Mouse (Mus musculus) embryonic facial prominence, embryonic 10.5 days (tissue): ENCODE results near the gene 2300009A05Rik. TPM values are rescaled to one million over a fixed set of nuclear protein-coding genes. Genes with fewer than 3 reads are reported as not detected.
A peak's percentile ranks its signal among the peaks of the same experiment; 100 is the strongest.

ENCODE experiments used
- DNase-seq: peaks from one replicate; pipeline ENCODE4 v3.0.0-alpha.2; 2017; ENCODE audit warnings: low spot score
- H3K27ac ChIP-seq: fragments of 300-500 bp; sonication (generic); replicated peaks from 2 replicates; pipeline ENCODE4 v1.5.1; 2016; ENCODE audit warnings: mild to moderate bottlenecking
- H3K27me3 ChIP-seq: fragments of 300-500 bp; sonication (generic); replicated peaks from 2 replicates; pipeline ENCODE4 v1.6.1; 2016; ENCODE audit warnings: low read depth, mild to moderate bottlenecking; ENCODE audit not compliant: poor library complexity, severe bottlenecking
- H3K36me3 ChIP-seq: fragments of 300-500 bp; sonication (generic); replicated peaks from 2 replicates; pipeline ENCODE4 v1.6.1; 2016; ENCODE audit warnings: mild to moderate bottlenecking, moderate library complexity
- H3K4me1 ChIP-seq: fragments of 300-500 bp; sonication (generic); 2 replicates; pipeline ENCODE4 v1.6.1; 2016
- H3K4me3 ChIP-seq: fragments of 300-500 bp; sonication (generic); 2 replicates; pipeline ENCODE4 v1.5.1; 2016; ENCODE audit warnings: mild to moderate bottlenecking, moderate library complexity
- H3K9me3 ChIP-seq: fragments of 300-500 bp; sonication (generic); 2 replicates; pipeline ENCODE4 v1.6.1; 2016; ENCODE audit warnings: mild to moderate bottlenecking
- WGBS: fragments of 180-500 bp; shearing (Covaris S2); methylation state at CpG from one replicate; pipeline ENCODE4 v1.1.7; 2016; 5-methylcytosine and 5-hydroxymethylcytosine counted together
- polyA plus RNA-seq: library from polyadenylated mRNA; unstranded; fragments of >200 nt; fragmentation: Nextera tagmentation; extraction: Ambion mirVana; gene quantifications from 2 replicates; pipeline ENCODE4 v1.2.1, GENCODE M21; 2016

Gene 2300009A05Rik
- 37.8 and 38.3 TPM in 2 replicates for polyA plus RNA-seq

- no peaks in the 10 kb centered on the region for H3K9me3 ChIP-seq
- DNase-seq, result peak; percentile 94
- peak within 1 kb of the TSS; percentile 75 for H3K4me3 ChIP-seq
- no peaks in the 10 kb centered on the region for H3K27me3 ChIP-seq
- peak within 1 kb of the TSS; percentile 92 for H3K27ac ChIP-seq
- under 1% methylated on average over 74 of the region's 74 CpGs for WGBS
- H3K36me3 ChIP-seq, result no peaks in the 10 kb centered on the region
- H3K4me1 ChIP-seq, result peaks cover 26% of the 10 kb centered on the region
Observed at GRCm38 (mm10) chr9:63398611-63399462, at the start of gene 2300009A05Rik. Gene 2300009A05Rik (minus strand): TSS chr9:63399246.

- no peak for DNase-seq
- Histone ChIP-seq H3K36me3 (no peaks in the 10 kb centered on the region), H3K4me1 (peaks cover 4% of the 10 kb centered on the region), H3K9me3 (no peaks in the 10 kb centered on the region), H3K27ac (no peak overlapping the region), H3K4me3 (no peak overlapping the region), H3K27me3 (no peaks in the 10 kb centered on the region)
- 76% methylated on average over 6 of the region's 6 CpGs for WGBS
Observed at GRCm38 (mm10) chr9:63443695-63444094, 44.6 kb upstream of the 2300009A05Rik start.

DNA sequence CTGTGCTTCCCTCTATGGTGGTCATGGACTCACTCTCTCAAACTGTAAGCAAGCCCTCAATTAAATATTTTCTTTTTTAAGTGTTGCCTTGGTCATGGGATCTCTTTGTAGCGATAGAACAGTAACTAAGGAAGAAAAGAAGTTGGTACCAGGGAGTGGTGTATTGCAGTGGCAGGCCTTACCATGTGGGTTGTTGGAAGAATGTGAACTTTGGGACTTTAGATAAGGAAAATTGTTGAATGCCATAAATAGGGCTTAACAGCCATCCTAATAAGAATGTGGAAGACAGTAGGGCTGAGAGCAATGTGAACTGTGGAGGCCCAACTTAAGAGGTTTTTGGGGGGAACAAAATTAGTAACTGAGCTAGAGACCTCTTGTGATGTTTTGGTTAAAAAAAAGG, 31.6 kb upstream of the 2300009A05Rik start:
- no peak for DNase-seq
- WGBS, result 70% methylated on average over 1 of the region's 1 CpGs
- H3K27me3 ChIP-seq, result no peaks in the 10 kb centered on the region

DNA sequence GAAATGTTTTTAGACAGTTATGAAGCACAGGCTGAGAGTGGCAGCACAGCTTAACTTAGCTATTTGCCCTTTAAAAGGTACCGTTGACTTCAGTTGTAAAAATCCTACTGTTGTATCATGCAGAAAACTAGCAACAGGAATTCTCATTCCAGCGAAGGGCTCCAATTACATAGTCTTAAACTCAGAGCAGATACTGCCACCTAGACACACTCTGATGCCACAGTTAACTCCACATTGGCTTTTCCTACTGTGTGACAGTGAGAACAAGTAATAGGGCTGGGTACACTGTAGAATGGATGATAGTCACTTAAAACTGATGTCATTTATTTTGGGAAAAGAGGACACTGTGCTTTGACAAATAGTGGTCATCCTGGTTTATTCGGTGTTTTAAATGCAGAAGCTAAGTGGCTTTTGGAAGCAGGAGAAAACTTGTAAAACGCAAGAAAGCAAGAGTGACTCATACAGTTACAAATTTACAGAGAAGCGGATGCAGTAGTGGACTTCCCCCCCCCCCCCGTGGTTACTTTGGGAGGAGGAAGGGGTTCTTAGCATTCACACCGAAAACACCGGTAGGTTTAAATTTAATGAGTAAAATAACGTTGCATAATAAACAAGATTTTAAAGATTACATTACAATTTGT, 22.2 kb upstream of the 2300009A05Rik start:
- no peaks in the 10 kb centered on the region for H3K27me3 ChIP-seq
- H3K36me3 ChIP-seq, result no peaks in the 10 kb centered on the region
- no peak overlapping the region for H3K4me3 ChIP-seq
- no peak overlapping the region for H3K27ac ChIP-seq
- 66% methylated on average over 9 of the region's 9 CpGs for WGBS
- no peaks in the 10 kb centered on the region for H3K9me3 ChIP-seq
- peaks cover 8% of the 10 kb centered on the region for H3K4me1 ChIP-seq
- DNase-seq, result no peak

More for the DNA sequence above, 31.6 kb upstream of the 2300009A05Rik start:
- Histone ChIP-seq H3K4me1 (no peaks in the 10 kb centered on the region), H3K9me3 (no peaks in the 10 kb centered on the region), H3K36me3 (no peaks in the 10 kb centered on the region), H3K4me3 (no peak overlapping the region), H3K27ac (no peak overlapping the region)

GRCm38 (mm10) chr9:63420396-63420795, 21.4 kb upstream of the 2300009A05Rik start:
- Histone ChIP-seq H3K27ac (no peak overlapping the region), H3K9me3 (no peaks in the 10 kb centered on the region), H3K27me3 (no peaks in the 10 kb centered on the region), H3K36me3 (no peaks in the 10 kb centered on the region), H3K4me1 (peaks cover 8% of the 10 kb centered on the region), H3K4me3 (no peak overlapping the region)
- WGBS, result 44% methylated on average over 6 of the region's 6 CpGs
- DNase-seq, result no peak

GRCm38 (mm10) chr9:63400176-63400575, 1.1 kb upstream of the 2300009A05Rik start:
- WGBS, result 89% methylated on average over 1 of the region's 1 CpGs
- Histone ChIP-seq H3K36me3 (no peaks in the 10 kb centered on the region), H3K4me3 (no peak overlapping the region), H3K27ac (no peak overlapping the region), H3K27me3 (no peaks in the 10 kb centered on the region), H3K9me3 (no peaks in the 10 kb centered on the region), H3K4me1 (peaks cover 26% of the 10 kb centered on the region)
- DNase-seq, result no peak

- no peaks in the 10 kb centered on the region for H3K27me3 ChIP-seq
- peaks cover 26% of the 10 kb centered on the region for H3K4me1 ChIP-seq
- 3% methylated on average over 8 of the region's 8 CpGs for WGBS
- no peak for DNase-seq
- peak overlapping the region; percentile 75 for H3K4me3 ChIP-seq
- H3K27ac ChIP-seq, result peak overlapping the region; percentile 92
- H3K9me3 ChIP-seq, result no peaks in the 10 kb centered on the region
- no peaks in the 10 kb centered on the region for H3K36me3 ChIP-seq
Observed at GRCm38 (mm10) chr9:63399463-63399815, 393 bp upstream of the 2300009A05Rik start.

- WGBS, result 90% methylated on average over 7 of the region's 7 CpGs
- Histone ChIP-seq H3K36me3 (no peaks in the 10 kb centered on the region), H3K27ac (no peak overlapping the region), H3K4me3 (no peak overlapping the region), H3K27me3 (no peaks in the 10 kb centered on the region), H3K9me3 (no peaks in the 10 kb centered on the region), H3K4me1 (peaks cover 26% of the 10 kb centered on the region)
- DNase-seq, result no peak
Observed at GRCm38 (mm10) chr9:63395612-63396011, 3.4 kb downstream of the 2300009A05Rik start.

GRCm38 (mm10) chr9:63391307-63391706, 7.7 kb downstream of the 2300009A05Rik start:
- peaks cover 3% of the 10 kb centered on the region; the same call in 1 of the 2 replicates for H3K4me1 ChIP-seq
- no peak overlapping the region for H3K27ac ChIP-seq
- no peaks in the 10 kb centered on the region for H3K27me3 ChIP-seq
- 85% methylated on average over 2 of the region's 2 CpGs for WGBS
- DNase-seq, result no peak
- no peaks in the 10 kb centered on the region for H3K9me3 ChIP-seq
- no peak overlapping the region for H3K4me3 ChIP-seq
- no peaks in the 10 kb centered on the region for H3K36me3 ChIP-seq

DNA sequence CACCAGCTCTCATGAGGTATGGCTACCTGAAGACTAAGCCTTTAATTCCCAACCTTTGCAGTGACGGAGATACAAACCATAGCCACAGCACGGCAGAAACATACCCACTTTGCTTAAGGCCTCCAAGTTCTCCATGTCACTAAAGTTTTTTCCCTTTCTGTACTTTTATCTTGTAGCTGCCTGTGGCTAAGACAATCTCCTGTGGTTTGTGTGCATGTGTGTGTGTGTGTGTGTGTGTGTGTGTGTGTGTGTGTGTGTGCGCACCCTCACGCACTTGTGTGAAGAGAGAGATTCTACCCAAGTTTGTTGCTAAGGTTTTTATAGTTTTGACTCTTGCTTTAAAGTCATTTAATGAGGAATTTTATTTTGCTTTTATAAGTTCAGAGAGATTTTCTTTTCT, 16.3 kb downstream of the 2300009A05Rik start:
- 90% methylated on average over 4 of the region's 4 CpGs for WGBS
- DNase-seq, result no peak
- no peak overlapping the region for H3K27ac ChIP-seq
- H3K27me3 ChIP-seq, result no peaks in the 10 kb centered on the region
- peaks cover 6% of the 10 kb centered on the region; the same call in 1 of the 2 replicates for H3K4me1 ChIP-seq
- H3K4me3 ChIP-seq, result no peak overlapping the region
- no peaks in the 10 kb centered on the region for H3K36me3 ChIP-seq
- no peaks in the 10 kb centered on the region for H3K9me3 ChIP-seq

DNA sequence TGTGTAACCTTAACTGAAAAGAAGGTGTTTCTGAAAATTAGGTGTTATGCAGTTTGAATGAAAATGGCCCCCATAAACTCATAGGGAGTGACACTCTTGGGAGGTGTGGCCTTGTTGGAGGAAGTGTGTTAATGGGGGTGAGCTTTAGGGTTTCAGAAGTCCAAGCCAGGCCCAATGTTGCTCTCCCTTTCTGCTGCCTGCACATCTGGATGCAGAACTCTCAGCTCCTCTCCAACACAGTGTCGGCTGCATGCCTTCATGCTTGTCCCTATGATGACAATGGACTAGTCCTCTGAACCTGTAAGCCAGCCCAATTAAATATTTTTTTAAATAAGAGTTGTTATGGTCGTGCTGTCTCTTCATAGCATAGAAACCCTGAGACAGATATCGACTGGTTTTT, 18.7 kb downstream of the 2300009A05Rik start:
- DNase-seq, result no peak
- Histone ChIP-seq H3K27ac (no peak overlapping the region), H3K4me1 (peaks cover 25% of the 10 kb centered on the region), H3K9me3 (no peaks in the 10 kb centered on the region), H3K4me3 (no peak overlapping the region), H3K27me3 (no peaks in the 10 kb centered on the region), H3K36me3 (peaks cover 2% of the 10 kb centered on the region)
- WGBS, result 85% methylated on average over 3 of the region's 3 CpGs

GRCm38 (mm10) chr9:63378174-63378573, 20.9 kb downstream of the 2300009A05Rik start:
- Histone ChIP-seq H3K36me3 (peaks cover 24% of the 10 kb centered on the region), H3K27ac (peak overlapping the region; percentile 96), H3K9me3 (no peaks in the 10 kb centered on the region), H3K27me3 (no peaks in the 10 kb centered on the region), H3K4me3 (peak overlapping the region; percentile 80), H3K4me1 (peaks cover 38% of the 10 kb centered on the region)
- DNase-seq, result no peak
- 21% methylated on average over 8 of the region's 8 CpGs for WGBS
